Mouse (Mus musculus): ENCODE results near the gene St6galnac3. TPM values are rescaled to one million over a fixed set of nuclear protein-coding genes. Genes with fewer than 3 reads are reported as not detected.

Gene St6galnac3
- polyA plus RNA-seq, 1 experiment from 2014 or later, result 8.5 TPM

- H3K4me2 ChIP-seq (replicated peaks; ENCODE audit: low read depth), result no peak overlapping the region
- no peak overlapping the region for H3K4me3 ChIP-seq (ENCODE audit: low read depth, low read length)
- no peaks in the 10 kb centered on the region for H3K9me3 ChIP-seq (ENCODE audit: control insufficient read depth)
- H3K4me1 ChIP-seq (replicated peaks; ENCODE audit: control insufficient read depth, insufficient read depth, low read length), result no peaks in the 10 kb centered on the region
- no peak overlapping the region for H3K27ac ChIP-seq (ENCODE audit: low read depth, low read length)
- TF ChIP-seq CTCF (IDR thresholded peaks at IDR 0.05; ENCODE audit: low read depth), result no peak
- H3K9ac ChIP-seq (ENCODE audit: low read depth, low read length), result no peak overlapping the region
- H3K36me3 ChIP-seq (ENCODE audit: control insufficient read depth, insufficient read depth), result no peaks in the 10 kb centered on the region
- no peak for ATAC-seq
- H3K27me3 ChIP-seq (replicated peaks; ENCODE audit: control insufficient read depth, insufficient read depth, low read length), result no peaks in the 10 kb centered on the region
- WGBS, result 60% methylated on average over 2 of the region's 2 CpGs
These were observed 144.3 kb downstream of the St6galnac3 start for GRCm38 (mm10) chr3:153580625-153581024.

- Histone ChIP-seq H3K4me3 (ENCODE audit: low read depth, low read length) (no peak overlapping the region), H3K9me3 (ENCODE audit: control insufficient read depth) (no peaks in the 10 kb centered on the region), H3K4me1 (replicated peaks; ENCODE audit: control insufficient read depth, insufficient read depth, low read length) (no peaks in the 10 kb centered on the region), H3K27ac (ENCODE audit: low read depth, low read length) (no peak overlapping the region), H3K4me2 (replicated peaks; ENCODE audit: low read depth) (no peak overlapping the region), H3K27me3 (replicated peaks; ENCODE audit: control insufficient read depth, insufficient read depth, low read length) (no peaks in the 10 kb centered on the region), H3K36me3 (ENCODE audit: control insufficient read depth, insufficient read depth) (no peaks in the 10 kb centered on the region), H3K9ac (ENCODE audit: low read depth, low read length) (no peak overlapping the region)
- WGBS, result 77% methylated on average over 3 of the region's 3 CpGs
- TF ChIP-seq CTCF (IDR thresholded peaks at IDR 0.05; ENCODE audit: low read depth), result no peak
- no peak for ATAC-seq
These were observed 144.8 kb downstream of the St6galnac3 start for GRCm38 (mm10) chr3:153580136-153580535.

GRCm38 (mm10) chr3:153577286-153577685 lies 147.7 kb downstream of the St6galnac3 start:
- H3K4me1 ChIP-seq (replicated peaks; ENCODE audit: control insufficient read depth, insufficient read depth, low read length), result no peaks in the 10 kb centered on the region
- no peak overlapping the region for H3K4me2 ChIP-seq (replicated peaks; ENCODE audit: low read depth)
- no peak overlapping the region for H3K27ac ChIP-seq (ENCODE audit: low read depth, low read length)
- no peak overlapping the region for H3K4me3 ChIP-seq (ENCODE audit: low read depth, low read length)
- TF ChIP-seq CTCF (IDR thresholded peaks at IDR 0.05; ENCODE audit: low read depth), result no peak
- no peaks in the 10 kb centered on the region for H3K9me3 ChIP-seq (ENCODE audit: control insufficient read depth)
- WGBS, result 65% methylated on average over 2 of the region's 2 CpGs
- ATAC-seq, result no peak
- H3K9ac ChIP-seq (ENCODE audit: low read depth, low read length), result no peak overlapping the region
- H3K36me3 ChIP-seq (ENCODE audit: control insufficient read depth, insufficient read depth), result no peaks in the 10 kb centered on the region
- H3K27me3 ChIP-seq (replicated peaks; ENCODE audit: control insufficient read depth, insufficient read depth, low read length), result no peaks in the 10 kb centered on the region

GRCm38 (mm10) chr3:153571152-153571551 lies 153.8 kb downstream of the St6galnac3 start:
- Histone ChIP-seq H3K36me3 (ENCODE audit: control insufficient read depth, insufficient read depth) (no peaks in the 10 kb centered on the region), H3K4me1 (replicated peaks; ENCODE audit: control insufficient read depth, insufficient read depth, low read length) (no peaks in the 10 kb centered on the region), H3K27me3 (replicated peaks; ENCODE audit: control insufficient read depth, insufficient read depth, low read length) (no peaks in the 10 kb centered on the region), H3K9ac (ENCODE audit: low read depth, low read length) (no peak overlapping the region), H3K9me3 (ENCODE audit: control insufficient read depth) (no peaks in the 10 kb centered on the region), H3K4me3 (ENCODE audit: low read depth, low read length) (no peak overlapping the region), H3K4me2 (replicated peaks; ENCODE audit: low read depth) (no peak overlapping the region), H3K27ac (ENCODE audit: low read depth, low read length) (no peak overlapping the region)
- TF ChIP-seq CTCF (IDR thresholded peaks at IDR 0.05; ENCODE audit: low read depth), result no peak
- WGBS, result 90% methylated on average over 11 of the region's 11 CpGs
- no peak for ATAC-seq

- Histone ChIP-seq H3K27me3 (replicated peaks; ENCODE audit: control insufficient read depth, insufficient read depth, low read length) (no peaks in the 10 kb centered on the region), H3K9ac (ENCODE audit: low read depth, low read length) (no peak overlapping the region), H3K4me1 (replicated peaks; ENCODE audit: control insufficient read depth, insufficient read depth, low read length) (no peaks in the 10 kb centered on the region), H3K27ac (ENCODE audit: low read depth, low read length) (no peak overlapping the region), H3K4me2 (replicated peaks; ENCODE audit: low read depth) (no peak overlapping the region), H3K4me3 (ENCODE audit: low read depth, low read length) (no peak overlapping the region), H3K9me3 (ENCODE audit: control insufficient read depth) (no peaks in the 10 kb centered on the region), H3K36me3 (ENCODE audit: control insufficient read depth, insufficient read depth) (no peaks in the 10 kb centered on the region)
- ATAC-seq, result no peak
- 76% methylated on average over 3 of the region's 3 CpGs for WGBS
- no peak for TF ChIP-seq CTCF (IDR thresholded peaks at IDR 0.05; ENCODE audit: low read depth)
These were observed 156.2 kb downstream of the St6galnac3 start for GRCm38 (mm10) chr3:153568815-153569214.

GRCm38 (mm10) chr3:153567913-153568312 lies 157.1 kb downstream of the St6galnac3 start:
- TF ChIP-seq CTCF (IDR thresholded peaks at IDR 0.05; ENCODE audit: low read depth), result peak; percentile 52
- ATAC-seq, result no peak
- Histone ChIP-seq H3K4me3 (ENCODE audit: low read depth, low read length) (no peak overlapping the region), H3K4me1 (replicated peaks; ENCODE audit: control insufficient read depth, insufficient read depth, low read length) (no peaks in the 10 kb centered on the region), H3K27ac (ENCODE audit: low read depth, low read length) (no peak overlapping the region), H3K9ac (ENCODE audit: low read depth, low read length) (no peak overlapping the region), H3K27me3 (replicated peaks; ENCODE audit: control insufficient read depth, insufficient read depth, low read length) (no peaks in the 10 kb centered on the region), H3K4me2 (replicated peaks; ENCODE audit: low read depth) (no peak overlapping the region), H3K36me3 (ENCODE audit: control insufficient read depth, insufficient read depth) (no peaks in the 10 kb centered on the region), H3K9me3 (ENCODE audit: control insufficient read depth) (no peaks in the 10 kb centered on the region)
- 58% methylated on average over 3 of the region's 3 CpGs for WGBS

- no peaks in the 10 kb centered on the region for H3K27me3 ChIP-seq (replicated peaks; ENCODE audit: control insufficient read depth, insufficient read depth, low read length)
- no peak overlapping the region for H3K4me3 ChIP-seq (ENCODE audit: low read depth, low read length)
- ATAC-seq, result no peak
- H3K9me3 ChIP-seq (ENCODE audit: control insufficient read depth), result no peaks in the 10 kb centered on the region
- no peak overlapping the region for H3K4me2 ChIP-seq (replicated peaks; ENCODE audit: low read depth)
- H3K9ac ChIP-seq (ENCODE audit: low read depth, low read length), result no peak overlapping the region
- 83% methylated on average over 4 of the region's 4 CpGs for WGBS
- H3K4me1 ChIP-seq (replicated peaks; ENCODE audit: control insufficient read depth, insufficient read depth, low read length), result no peaks in the 10 kb centered on the region
- no peaks in the 10 kb centered on the region for H3K36me3 ChIP-seq (ENCODE audit: control insufficient read depth, insufficient read depth)
- H3K27ac ChIP-seq (ENCODE audit: low read depth, low read length), result no peak overlapping the region
- TF ChIP-seq CTCF (IDR thresholded peaks at IDR 0.05; ENCODE audit: low read depth), result no peak
These were observed 157.5 kb downstream of the St6galnac3 start for GRCm38 (mm10) chr3:153567512-153567911.

Data from intestine, postnatal 0 days (tissue).